Mouse (Mus musculus) forebrain, embryonic 14.5 days (tissue): ENCODE data around the gene Ptprk. TPM values are rescaled to one million over a fixed set of nuclear protein-coding genes. Genes with fewer than 3 reads are reported as not detected.

ENCODE experiments used
- ATAC-seq: fragments of 200-750 bp; cut with Nextera tagmentation; 2 replicates; pipeline ENCODE4 v1.8.0; 2017; ENCODE audit warnings: mild to moderate bottlenecking, moderate library complexity
- DNase-seq: peaks from one replicate; pipeline ENCODE4 v3.0.0-alpha.2; 2015; ENCODE audit warnings: low spot score
- H3K27ac ChIP-seq: fragments of 300-500 bp; sonication (generic); 2 replicates; pipeline ENCODE4 v1.5.1; 2014; ENCODE audit warnings: low read depth, mild to moderate bottlenecking, control low read depth, low read length, moderate library complexity
- H3K27me3 ChIP-seq: fragments of 300-500 bp; sonication (generic); replicated peaks from 2 replicates; pipeline ENCODE4 v1.6.1; 2014; ENCODE audit warnings: low read length, control low read depth, mixed read lengths; ENCODE audit not compliant: control insufficient read depth, insufficient read depth
- H3K36me3 ChIP-seq: fragments of 300-500 bp; sonication (generic); 2 replicates; pipeline ENCODE4 v1.6.1; 2014; ENCODE audit warnings: low read length, control low read depth; ENCODE audit not compliant: control insufficient read depth, insufficient read depth
- H3K4me1 ChIP-seq: fragments of 300-500 bp; sonication (generic); 2 replicates; pipeline ENCODE4 v1.6.1; 2014; ENCODE audit warnings: antibody characterized with exemption, low read length, control low read depth; ENCODE audit not compliant: control insufficient read depth, insufficient read depth
- H3K4me2 ChIP-seq: fragments of 300-500 bp; sonication (generic); 2 replicates; pipeline ENCODE4 v1.6.1; 2014; ENCODE audit warnings: mild to moderate bottlenecking, control low read depth, low read length
- H3K4me3 ChIP-seq: fragments of 300-500 bp; sonication (generic); 2 replicates; pipeline ENCODE4 v1.5.1; 2014; ENCODE audit warnings: low read depth, low read length, control low read depth
- H3K9ac ChIP-seq: fragments of 300-500 bp; sonication (generic); 2 replicates; pipeline ENCODE4 v1.6.1; 2014; ENCODE audit warnings: mild to moderate bottlenecking, low read length, control low read depth, moderate library complexity
- H3K9me3 ChIP-seq: fragments of 300-500 bp; sonication (generic); replicated peaks from 2 replicates; pipeline ENCODE4 v1.6.1; 2016; ENCODE audit warnings: low read length, control low read depth, mixed read lengths; ENCODE audit not compliant: control insufficient read depth
- WGBS: fragments of 180-500 bp; shearing (Covaris S2); extraction: QIAGEN DNeasy Blood & Tissue Kit; methylation state at CpG from one replicate; pipeline ENCODE4 v1.1.7; 2014; 5-methylcytosine and 5-hydroxymethylcytosine counted together
- polyA plus RNA-seq: library from polyadenylated mRNA; unstranded; fragments of >200 nt; fragmentation: Nextera tagmentation; extraction: Ambion mirVana; gene quantifications from 2 replicates; pipeline ENCODE4 v1.2.1, GENCODE M21; 2014

The Ptprk gene
- polyA plus RNA-seq, 1 experiment from 2014 or later = 14.7 TPM

- Histone ChIP-seq H3K36me3 (no peaks in the 10 kb centered on the region), H3K27me3 (no peaks in the 10 kb centered on the region), H3K4me2 (no peak overlapping the region), H3K27ac (no peak overlapping the region), H3K9ac (no peak overlapping the region), H3K4me1 (no peaks in the 10 kb centered on the region), H3K9me3 (no peaks in the 10 kb centered on the region), H3K4me3 (no peak overlapping the region)
- 81% methylated on average over 7 of the region's 7 CpGs for WGBS
- ATAC-seq = no peak
- no peak for DNase-seq
Observed at GRCm38 (mm10) chr10:28379752-28380488, 305.3 kb downstream of the Ptprk start.

GRCm38 (mm10) chr10:28387563-28388222, 313.1 kb downstream of the Ptprk start:
- Histone ChIP-seq H3K27me3 (no peaks in the 10 kb centered on the region), H3K4me2 (no peak overlapping the region), H3K9ac (no peak overlapping the region), H3K4me1 (no peaks in the 10 kb centered on the region), H3K27ac (no peak overlapping the region), H3K9me3 (no peaks in the 10 kb centered on the region), H3K4me3 (no peak overlapping the region), H3K36me3 (no peaks in the 10 kb centered on the region)
- DNase-seq (no peak), ATAC-seq (no peak)
- WGBS = 94% methylated on average over 15 of the region's 15 CpGs

GRCm38 (mm10) chr10:28391168-28391567, 316.5 kb downstream of the Ptprk start:
- WGBS = 85% methylated on average over 5 of the region's 5 CpGs
- Histone ChIP-seq H3K9ac (no peak overlapping the region), H3K9me3 (no peaks in the 10 kb centered on the region), H3K27me3 (no peaks in the 10 kb centered on the region), H3K27ac (no peak overlapping the region), H3K36me3 (no peaks in the 10 kb centered on the region), H3K4me2 (no peak overlapping the region), H3K4me3 (no peak overlapping the region), H3K4me1 (no peaks in the 10 kb centered on the region)
- ATAC-seq (no peak), DNase-seq (no peak)

GRCm38 (mm10) chr10:28395610-28396519, 321.2 kb downstream of the Ptprk start:
- H3K9me3 ChIP-seq = no peaks in the 10 kb centered on the region
- no peak overlapping the region for H3K9ac ChIP-seq
- DNase-seq (no peak), ATAC-seq (0 out of 2 replicates have a peak, but pooled peaks have one; percentile 37)
- H3K4me2 ChIP-seq = no peak overlapping the region
- no peaks in the 10 kb centered on the region for H3K27me3 ChIP-seq
- no peak overlapping the region for H3K27ac ChIP-seq
- WGBS = 89% methylated on average over 2 of the region's 2 CpGs
- no peaks in the 10 kb centered on the region for H3K4me1 ChIP-seq
- no peaks in the 10 kb centered on the region for H3K36me3 ChIP-seq
- H3K4me3 ChIP-seq = no peak overlapping the region

GRCm38 (mm10) chr10:28396520-28396915, 321.9 kb downstream of the Ptprk start:
- H3K9me3 ChIP-seq = no peaks in the 10 kb centered on the region
- no peak overlapping the region for H3K27ac ChIP-seq
- H3K4me2 ChIP-seq = no peak overlapping the region
- DNase-seq (peak; percentile 73), ATAC-seq (peak; percentile 63; the same call in 1 of the 2 replicates)
- no peaks in the 10 kb centered on the region for H3K36me3 ChIP-seq
- H3K4me1 ChIP-seq = no peaks in the 10 kb centered on the region
- H3K9ac ChIP-seq = no peak overlapping the region
- WGBS = 41% methylated on average over 1 of the region's 1 CpGs
- H3K4me3 ChIP-seq = no peak overlapping the region
- H3K27me3 ChIP-seq = no peaks in the 10 kb centered on the region

GRCm38 (mm10) chr10:28401796-28402195, 327.2 kb downstream of the Ptprk start:
- Histone ChIP-seq H3K27ac (no peak overlapping the region), H3K4me1 (no peaks in the 10 kb centered on the region), H3K36me3 (no peaks in the 10 kb centered on the region), H3K9me3 (no peaks in the 10 kb centered on the region), H3K4me3 (no peak overlapping the region), H3K4me2 (no peak overlapping the region), H3K27me3 (no peaks in the 10 kb centered on the region), H3K9ac (no peak overlapping the region)
- DNase-seq (peak; percentile 26), ATAC-seq (no peak)

- DNase-seq (no peak), ATAC-seq (no peak)
- H3K9ac ChIP-seq = no peak overlapping the region
- H3K27me3 ChIP-seq = no peaks in the 10 kb centered on the region
- WGBS = 86% methylated on average over 2 of the region's 2 CpGs
- no peak overlapping the region for H3K4me3 ChIP-seq
- no peak overlapping the region for H3K4me2 ChIP-seq
- H3K9me3 ChIP-seq = no peaks in the 10 kb centered on the region
- H3K27ac ChIP-seq = no peak overlapping the region
- H3K36me3 ChIP-seq = no peaks in the 10 kb centered on the region
- no peaks in the 10 kb centered on the region for H3K4me1 ChIP-seq
Observed at GRCm38 (mm10) chr10:28408980-28409379, 334.4 kb downstream of the Ptprk start.

GRCm38 (mm10) chr10:28414823-28415222, 340.2 kb downstream of the Ptprk start:
- DNase-seq (no peak), ATAC-seq (no peak)
- Histone ChIP-seq H3K4me3 (no peak overlapping the region), H3K4me2 (no peak overlapping the region), H3K36me3 (no peaks in the 10 kb centered on the region), H3K27ac (no peak overlapping the region), H3K4me1 (no peaks in the 10 kb centered on the region), H3K9me3 (no peaks in the 10 kb centered on the region), H3K27me3 (no peaks in the 10 kb centered on the region), H3K9ac (no peak overlapping the region)
- WGBS = 71% methylated on average over 4 of the region's 4 CpGs
